8 mouse cellular contexts compared by ENCODE assay signal in the genomic region with DNA sequence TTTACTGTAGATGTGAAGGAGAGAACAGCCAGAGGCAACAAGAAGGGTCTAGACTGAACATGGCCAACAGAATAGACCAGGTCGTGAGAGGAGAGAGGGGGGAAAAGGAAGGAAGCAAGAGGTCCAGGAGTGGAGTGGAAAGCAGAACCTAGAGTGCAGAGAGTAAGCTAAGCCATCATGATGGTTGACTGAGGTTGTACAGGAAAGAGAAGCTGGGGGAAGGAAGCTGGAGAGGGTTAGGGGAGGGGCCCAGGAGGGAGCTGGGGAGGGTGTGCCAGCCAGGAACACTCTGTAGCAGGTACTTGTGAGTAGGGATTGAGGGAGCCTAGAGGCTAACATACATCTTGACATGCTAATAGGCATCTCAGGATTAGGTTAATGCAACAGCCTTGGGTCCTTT. TPM values are rescaled to one million over a fixed set of nuclear protein-coding genes. Genes with fewer than 3 reads are reported as not detected.
DNase-seq lines count a peak whose midpoint lies in the region; ATAC-seq and TF ChIP-seq lines count a peak whose summit lies in the region.
"Had no signal": no experiment of that assay in that cellular context is flagged by ENCODE, and none has a peak within 500 bp of the region (broad histone marks: within the 10 kb centered on the region; RNA-seq: fewer than 3 reads in every experiment).

No protein-coding gene starts in this region.

- ATAC-seq in kidney, embryonic 16.5 days (ENCODE audit: low FRiP score, low TSS enrichment): no peak
- ATAC-seq in G1E (ENCODE audit: extremely low read depth, insufficient number of reproducible peaks, low FRiP score, poor library complexity, severe bottlenecking): no peak
- peak; percentile 49 for ATAC-seq in granulocyte monocyte progenitor cell, adult 5-6 weeks (replicated peaks; ENCODE audit: poor library complexity, severe bottlenecking)

- peaks cover 9% of the 10 kb centered on the region for H3K9me3 ChIP-seq in kidney, embryonic 16.5 days (ENCODE audit: low read length)
- H3K9me3 ChIP-seq in G1E (replicated peaks): peaks cover 4% of the 10 kb centered on the region; the same call in 1 of the 2 replicates
- H3K9me3 ChIP-seq in megakaryocyte, embryonic 14.5 days: no peaks in the 10 kb centered on the region; the same call in 1 of the 2 replicates

- no peak for TF ChIP-seq CTCF in G1E (IDR thresholded peaks at IDR 0.05; ENCODE audit: low read depth, low read length)

- peaks cover 14% of the 10 kb centered on the region for H3K4me1 ChIP-seq in kidney, embryonic 16.5 days (ENCODE audit: insufficient read depth, low read length)
- H3K4me1 ChIP-seq in G1E (ENCODE audit: insufficient read depth, low read depth, low read length): peaks cover 19% of the 10 kb centered on the region
- H3K4me1 ChIP-seq in megakaryocyte, embryonic 14.5 days: peaks cover 37% of the 10 kb centered on the region

- no peak for DNase-seq in kidney, postnatal 14 days
- peak; percentile 10 for DNase-seq in G1E (ENCODE audit: low spot score)
- no peak for DNase-seq in adrenal gland, adult 8-10 months
- DNase-seq in cerebellum, adult 9-11 months: no peak
- DNase-seq: cerebellum, adult 8-10 months had no signal

- WGBS in kidney, embryonic 16.5 days: 72% methylated on average over 1 of the region's 1 CpGs

- H3K4me2 ChIP-seq in kidney, embryonic 16.5 days (replicated peaks; ENCODE audit: low read depth, low read length): 0 out of 2 replicates have a peak overlapping the region, but pooled peaks have one; percentile 3

- H3K9ac ChIP-seq in kidney, embryonic 16.5 days (replicated peaks; ENCODE audit: low read length): no peak overlapping the region

- no peaks in the 10 kb centered on the region for H3K27me3 ChIP-seq in kidney, embryonic 16.5 days (ENCODE audit: insufficient read depth, low read length)
- H3K27me3 ChIP-seq in G1E (ENCODE audit: insufficient read depth, low read length): no peaks in the 10 kb centered on the region
- H3K27me3 ChIP-seq in megakaryocyte, embryonic 14.5 days (replicated peaks): no peaks in the 10 kb centered on the region

- H3K36me3 ChIP-seq in kidney, embryonic 16.5 days (ENCODE audit: insufficient read depth, low read length): 0 out of 2 replicates have a peak, but pooled peaks cover 2% of the 10 kb centered on the region
- peaks cover 7% of the 10 kb centered on the region for H3K36me3 ChIP-seq in G1E (replicated peaks)
- H3K36me3 ChIP-seq in megakaryocyte, embryonic 14.5 days (replicated peaks; ENCODE audit: low read length): peaks cover 22% of the 10 kb centered on the region

- no peak overlapping the region for H3K27ac ChIP-seq in kidney, embryonic 16.5 days (ENCODE audit: low read length)

- H3K4me3 ChIP-seq in kidney, embryonic 16.5 days (ENCODE audit: low read length): no peak overlapping the region
- H3K4me3 ChIP-seq in G1E (ENCODE audit: low read depth, low read length): no peak overlapping the region; the same call in 1 of the 2 replicates
- H3K4me3 ChIP-seq in megakaryocyte, embryonic 14.5 days (replicated peaks): peak overlapping the region; percentile 74

RNA-seq across cellular contexts. Expression of a gene that starts 1.9 kb away (rescaled TPM):
- polyA plus RNA-seq in kidney, embryonic 16.5 days (2015; fragmentation: Nextera tagmentation; extraction: Ambion mirVana): 12.9 and 14.6 TPM in 2 replicates
- 33.0 and 39.0 TPM in 2 replicates for total RNA-seq in G1E (2014; fragmentation: Nextera tagmentation)
- 34.9 and 37.9 TPM in 2 replicates for total RNA-seq in G1E (2017)
- 9.2 and 10.0 TPM in 2 replicates for polyA plus RNA-seq in G1E (2012)
- 56.5 and 57.9 TPM in 2 replicates for total RNA-seq in granulocyte monocyte progenitor cell, adult 5-6 weeks (2014; fragmentation: Nextera tagmentation)
- total RNA-seq in granulocyte monocyte progenitor cell, adult 5-6 weeks (2017): 81.0 and 89.1 TPM in 2 replicates
- 1.5 and 7.8 TPM in 2 replicates for polyA plus RNA-seq in megakaryocyte, embryonic 14.5 days (2012; ENCODE audit: insufficient read depth, low replicate concordance)
- 10 to 100 TPM in 1 of 4 experiments, 1 to 10 TPM in 3; 7.5 to 10.6 (median 8.9) TPM for total RNA-seq in adrenal gland, adult 8-10 months (2022)
